Mouse (Mus musculus) adrenal gland, postnatal 14 days (tissue): ENCODE data around the gene Exoc6. TPM values are rescaled to one million over a fixed set of nuclear protein-coding genes. Genes with fewer than 3 reads are reported as not detected.

Source experiments
- total RNA-seq: library from RNA; stranded (reverse); gene quantifications from 2 replicates; pipeline ENCODE4 v1.2.3, GENCODE M21; 2021

Exoc6 gene
- total RNA-seq, 1 experiment from 2014 or later, result 22.5 TPM

Other genes with a start within 250 kb of the Exoc6 start
- gene Ide, start 212.6 kb upstream of the Exoc6 start, total RNA-seq, result 76.9 and 81.1 TPM in 2 replicates
- 10.3 and 12.5 TPM in 2 replicates for gene Kif11, start 174.0 kb upstream of the Exoc6 start, total RNA-seq
- 28.5 and 33.8 TPM in 2 replicates for gene Hhex, start 115.6 kb upstream of the Exoc6 start, total RNA-seq
- 0.23 TPM in 1 of 2 replicates, not detected in the other for gene Cyp26c1, start 135.2 kb downstream of the Exoc6 start, total RNA-seq
- gene Cyp26a1, start 147.4 kb downstream of the Exoc6 start, total RNA-seq, result not detected in 2 replicates